ENCODE assay signal across 12 mouse cellular contexts in the genomic region with DNA sequence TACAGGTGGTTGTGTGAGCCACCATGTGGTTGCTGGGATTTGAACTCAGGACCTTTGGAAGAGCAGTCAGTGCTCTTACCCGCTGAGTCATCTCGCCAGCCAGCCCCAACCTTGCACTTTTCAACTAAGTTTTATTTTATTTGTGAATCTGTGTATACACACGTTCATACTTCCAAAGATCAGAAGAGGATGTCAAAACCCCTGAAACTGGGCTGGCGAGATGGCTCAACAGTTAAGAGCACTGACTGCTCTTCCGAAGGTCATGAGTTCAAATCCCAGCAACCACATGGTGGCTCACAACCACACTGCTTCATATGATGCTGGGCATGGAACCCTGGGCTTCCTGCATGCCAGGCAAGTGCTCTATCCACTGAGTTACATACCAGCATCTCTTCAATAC. TPM values are rescaled to one million over a fixed set of nuclear protein-coding genes. Genes with fewer than 3 reads are reported as not detected.
"Had no signal": no experiment of that assay in that cellular context is flagged by ENCODE, and none has a peak within 500 bp of the region (broad histone marks: within the 10 kb centered on the region; RNA-seq: fewer than 3 reads in every experiment).

No protein-coding gene starts in this region.

RNA-seq across cellular contexts. Expression of a gene that starts 1.6 kb away (rescaled TPM):
- total RNA-seq: neutrophil, adult 5-6 weeks had no signal
- polyA plus RNA-seq: neural tube, embryonic 12.5 days; neural tube, embryonic 13.5 days; neural tube, embryonic 14.5 days; neural tube, embryonic 15.5 days; small intestine, adult 2 months; stomach, embryonic 14.5 days; stomach, embryonic 15.5 days; stomach, embryonic 16.5 days; stomach, postnatal 0 days; thymus, adult 2 months; thymus, postnatal 0 days had no signal

RNA-seq across cellular contexts. Expression of a gene that starts 3.3 kb away (rescaled TPM):
- total RNA-seq: neutrophil, adult 5-6 weeks had no signal
- polyA plus RNA-seq: small intestine, adult 2 months had no signal
